Mouse (Mus musculus): Measurements from ENCODE around the gene Itih3. TPM values are rescaled to one million over a fixed set of nuclear protein-coding genes. Genes with fewer than 3 reads are reported as not detected.

The Itih3 gene
- polyA plus RNA-seq, 1 experiment from 2014 or later = 3.2 TPM

GRCm38 (mm10) chr14:30874095-30874700 lies 49.4 kb downstream of the Itih3 start:
- no peaks in the 10 kb centered on the region for H3K27me3 ChIP-seq (replicated peaks)
- no peak overlapping the region for H3K9ac ChIP-seq
- no peaks in the 10 kb centered on the region for H3K9me3 ChIP-seq
- H3K4me1 ChIP-seq (replicated peaks) = peaks cover 23% of the 10 kb centered on the region
- WGBS = 83% methylated on average over 18 of the region's 18 CpGs
- no peak for ATAC-seq
- H3K36me3 ChIP-seq = peaks cover 4% of the 10 kb centered on the region; the same call in 1 of the 2 replicates
- no peak overlapping the region for H3K4me3 ChIP-seq (replicated peaks)
- no peak overlapping the region for H3K4me2 ChIP-seq (replicated peaks)
- no peak overlapping the region for H3K27ac ChIP-seq

DNA sequence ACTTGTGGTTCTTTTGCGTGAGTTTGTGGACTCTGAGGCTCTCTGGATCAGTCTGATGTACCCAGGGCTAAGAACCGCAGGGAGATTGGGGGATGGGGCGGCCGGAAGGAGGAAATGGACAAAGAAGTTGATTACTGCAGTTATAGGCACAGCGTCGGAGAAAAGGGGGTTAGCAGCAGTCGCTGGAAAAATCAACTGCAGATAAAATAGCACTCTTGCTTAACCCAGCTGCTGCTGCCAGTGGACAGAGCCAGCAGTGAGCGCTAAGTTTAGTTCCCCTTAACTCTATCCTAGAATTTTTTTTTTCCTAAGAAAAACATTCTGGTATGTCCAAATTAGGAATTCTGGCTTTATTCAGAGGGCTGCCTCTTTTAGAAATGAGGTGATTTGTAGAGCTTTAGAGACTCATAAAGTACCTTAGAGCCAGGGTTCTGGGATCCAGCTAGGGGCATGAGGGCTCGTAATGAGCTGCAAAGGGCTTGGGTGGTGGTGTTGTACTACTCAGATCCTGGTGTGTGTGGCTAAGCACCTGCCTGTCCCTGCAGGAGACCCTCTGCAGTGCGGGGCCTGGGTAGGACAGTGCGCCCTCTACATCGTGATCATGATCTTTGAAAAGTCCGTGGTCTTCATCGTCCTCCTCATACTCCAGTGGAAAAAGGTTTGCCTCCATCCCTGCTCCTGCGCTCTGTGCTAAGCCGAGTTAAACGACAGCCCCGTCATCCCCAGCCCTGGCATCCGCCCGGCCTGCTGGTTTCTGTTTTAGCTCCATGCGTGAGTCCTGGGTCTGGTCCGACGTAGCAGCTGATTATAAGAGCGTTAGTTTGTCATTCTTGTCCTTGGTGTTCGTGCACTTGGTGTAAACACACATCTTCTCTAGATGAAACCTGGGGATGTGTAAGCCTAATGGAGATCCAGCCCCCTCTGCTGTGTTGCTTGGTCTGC lies 53.1 kb downstream of the Itih3 start:
- no peaks in the 10 kb centered on the region for H3K9me3 ChIP-seq
- no peaks in the 10 kb centered on the region for H3K27me3 ChIP-seq (replicated peaks)
- no peak overlapping the region for H3K4me3 ChIP-seq (replicated peaks)
- ATAC-seq = no peak
- WGBS = 63% methylated on average over 25 of the region's 25 CpGs
- H3K9ac ChIP-seq = no peak overlapping the region
- H3K36me3 ChIP-seq = peaks cover 4% of the 10 kb centered on the region; the same call in 1 of the 2 replicates
- H3K4me1 ChIP-seq (replicated peaks) = peaks cover 16% of the 10 kb centered on the region; the same call in 1 of the 2 replicates
- H3K27ac ChIP-seq = peak overlapping the region; percentile 68
- no peak overlapping the region for H3K4me2 ChIP-seq (replicated peaks)

GRCm38 (mm10) chr14:30869391-30869801 lies 54.2 kb downstream of the Itih3 start:
- Histone ChIP-seq H3K4me2 (replicated peaks) (no peak overlapping the region), H3K9me3 (no peaks in the 10 kb centered on the region), H3K4me3 (replicated peaks) (no peak overlapping the region), H3K36me3 (peaks cover 4% of the 10 kb centered on the region; the same call in 1 of the 2 replicates), H3K4me1 (replicated peaks) (peaks cover 13% of the 10 kb centered on the region; the same call in 1 of the 2 replicates), H3K27me3 (replicated peaks) (no peaks in the 10 kb centered on the region), H3K27ac (peak overlapping the region; percentile 45), H3K9ac (no peak overlapping the region)
- ATAC-seq = no peak
- 86% methylated on average over 8 of the region's 8 CpGs for WGBS

DNA sequence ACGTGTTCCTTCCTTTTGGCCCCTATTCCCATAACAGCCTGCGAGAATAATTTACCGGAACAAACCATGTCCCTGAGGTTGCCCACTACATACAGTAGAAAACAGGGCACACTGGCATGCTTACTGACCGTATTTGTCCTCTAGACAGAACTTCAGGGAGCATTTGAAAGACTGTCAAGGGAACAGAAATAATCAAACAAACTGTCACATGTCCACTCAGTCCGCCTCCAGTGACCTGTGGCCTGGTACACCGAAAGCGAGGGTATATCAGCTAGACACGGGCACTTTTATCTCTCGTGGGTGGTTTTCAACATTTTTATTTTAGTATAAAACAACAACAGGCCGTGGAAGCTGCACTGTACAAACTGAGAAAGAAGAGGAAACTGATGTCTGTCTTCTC lies 54.7 kb downstream of the Itih3 start:
- Histone ChIP-seq H3K36me3 (peaks cover under 1% of the 10 kb centered on the region; the same call in 1 of the 2 replicates), H3K9me3 (no peaks in the 10 kb centered on the region), H3K4me1 (replicated peaks) (peaks cover 10% of the 10 kb centered on the region; the same call in 1 of the 2 replicates), H3K4me3 (replicated peaks) (no peak overlapping the region), H3K4me2 (replicated peaks) (no peak overlapping the region), H3K9ac (no peak overlapping the region), H3K27me3 (replicated peaks) (no peaks in the 10 kb centered on the region), H3K27ac (0 out of 2 replicates have a peak overlapping the region, but pooled peaks have one; percentile 45)
- ATAC-seq = no peak
- 88% methylated on average over 10 of the region's 10 CpGs for WGBS

DNA sequence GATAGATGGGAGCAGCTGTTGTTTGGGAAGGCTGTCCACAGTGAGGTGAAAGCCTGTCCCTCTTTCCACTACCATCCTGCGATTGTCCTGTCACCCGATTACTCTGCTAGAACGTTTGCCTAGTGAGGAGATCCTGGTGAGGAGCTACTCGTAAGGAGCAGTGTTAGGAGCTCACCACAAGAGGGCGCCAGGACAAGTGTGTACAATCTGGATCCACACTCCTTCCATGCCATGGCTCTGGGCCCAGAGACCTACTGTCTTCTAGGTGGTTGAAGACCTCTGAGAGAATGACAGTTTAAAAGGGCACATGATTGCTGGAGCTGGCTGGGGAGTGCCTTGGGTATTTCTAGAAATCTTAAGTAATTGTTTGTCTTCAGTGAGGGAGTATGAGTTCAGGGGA lies 56.5 kb downstream of the Itih3 start:
- no peaks in the 10 kb centered on the region for H3K9me3 ChIP-seq
- H3K36me3 ChIP-seq = no peaks in the 10 kb centered on the region
- no peaks in the 10 kb centered on the region for H3K27me3 ChIP-seq (replicated peaks)
- H3K27ac ChIP-seq = no peak overlapping the region
- no peak for ATAC-seq
- no peak overlapping the region for H3K4me3 ChIP-seq (replicated peaks)
- 27% methylated on average over 5 of the region's 5 CpGs for WGBS
- no peak overlapping the region for H3K9ac ChIP-seq
- H3K4me1 ChIP-seq (replicated peaks) = peaks cover 13% of the 10 kb centered on the region; the same call in 1 of the 2 replicates
- no peak overlapping the region for H3K4me2 ChIP-seq (replicated peaks)

DNA sequence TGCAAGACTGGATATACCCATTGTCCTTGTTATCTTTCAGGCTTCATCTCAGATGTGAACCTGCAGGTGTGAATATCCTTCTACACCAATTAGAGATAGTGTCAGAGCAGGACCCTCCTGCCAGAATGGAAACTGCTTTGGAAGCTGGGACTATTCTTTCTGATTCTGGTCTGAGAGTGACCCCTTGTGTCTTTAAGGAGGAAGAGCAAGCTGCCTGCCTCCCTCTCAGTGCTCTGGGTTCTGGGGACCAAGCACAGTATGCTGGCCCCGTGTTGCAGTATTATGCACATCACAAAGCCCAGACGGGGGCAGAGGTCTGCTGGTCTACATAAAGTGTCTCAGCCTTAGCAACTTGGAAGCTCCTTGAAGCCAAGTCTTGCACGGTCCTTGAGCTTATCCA lies 58.2 kb downstream of the Itih3 start:
- Histone ChIP-seq H3K9ac (no peak overlapping the region), H3K27me3 (replicated peaks) (no peaks in the 10 kb centered on the region), H3K9me3 (no peaks in the 10 kb centered on the region), H3K36me3 (no peaks in the 10 kb centered on the region), H3K4me1 (replicated peaks) (peaks cover 21% of the 10 kb centered on the region; the same call in 1 of the 2 replicates), H3K4me2 (replicated peaks) (no peak overlapping the region), H3K4me3 (replicated peaks) (no peak overlapping the region), H3K27ac (no peak overlapping the region)
- ATAC-seq = no peak
- WGBS = 75% methylated on average over 3 of the region's 3 CpGs

DNA sequence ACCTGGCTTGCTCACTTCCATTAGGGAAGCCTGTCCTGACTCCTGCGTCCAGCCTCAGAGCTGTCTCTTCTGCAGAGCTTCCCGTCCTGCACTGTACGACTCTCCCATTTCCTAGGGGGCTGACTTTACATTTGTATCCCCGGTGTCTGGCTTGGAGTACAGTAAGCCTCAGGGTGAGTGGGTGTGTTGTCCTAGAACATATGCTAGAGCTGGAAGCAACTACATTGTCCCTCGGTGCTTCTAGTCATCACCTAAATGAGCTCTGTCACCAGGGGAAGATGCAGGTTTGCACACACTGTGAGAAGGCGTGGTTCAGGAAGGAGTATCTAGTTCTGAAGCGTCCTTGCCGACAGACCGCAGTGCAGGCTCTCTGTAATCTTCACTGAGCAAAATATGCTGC lies 61.2 kb downstream of the Itih3 start:
- Histone ChIP-seq H3K4me1 (replicated peaks) (0 out of 2 replicates have a peak, but pooled peaks cover 14% of the 10 kb centered on the region), H3K4me2 (replicated peaks) (peak overlapping the region; percentile 45), H3K27ac (0 out of 2 replicates have a peak overlapping the region, but pooled peaks have one; percentile 24), H3K27me3 (replicated peaks) (no peaks in the 10 kb centered on the region), H3K36me3 (no peaks in the 10 kb centered on the region), H3K9me3 (no peaks in the 10 kb centered on the region), H3K4me3 (replicated peaks) (no peak overlapping the region), H3K9ac (no peak overlapping the region)
- no peak for ATAC-seq
- 71% methylated on average over 9 of the region's 9 CpGs for WGBS

GRCm38 (mm10) chr14:30861421-30862125 lies 62.0 kb downstream of the Itih3 start:
- no peaks in the 10 kb centered on the region for H3K36me3 ChIP-seq
- H3K27me3 ChIP-seq (replicated peaks) = no peaks in the 10 kb centered on the region
- H3K4me1 ChIP-seq (replicated peaks) = 0 out of 2 replicates have a peak, but pooled peaks cover 14% of the 10 kb centered on the region
- peak overlapping the region; percentile 24; the same call in 1 of the 2 replicates for H3K27ac ChIP-seq
- no peaks in the 10 kb centered on the region for H3K9me3 ChIP-seq
- no peak overlapping the region for H3K4me3 ChIP-seq (replicated peaks)
- ATAC-seq = peak; percentile 91
- peak overlapping the region; percentile 45 for H3K4me2 ChIP-seq (replicated peaks)
- no peak overlapping the region for H3K9ac ChIP-seq
- WGBS = 32% methylated on average over 16 of the region's 16 CpGs

Other genes with a start within 250 kb of the Itih3 start
- 11.4 and 12.3 TPM in 2 replicates for gene Sfmbt1, start 208.9 kb downstream of the Itih3 start, polyA plus RNA-seq (2015; fragmentation: Nextera tagmentation; extraction: Ambion mirVana)
- 22.0 and 22.2 TPM in 2 replicates for gene Tmem110, start 98.2 kb downstream of the Itih3 start, polyA plus RNA-seq (2015; fragmentation: Nextera tagmentation; extraction: Ambion mirVana)
- gene Mustn1, start 44.6 kb downstream of the Itih3 start, polyA plus RNA-seq (2015; fragmentation: Nextera tagmentation; extraction: Ambion mirVana) = 8.1 and 8.3 TPM in 2 replicates
- gene Itih4, start 37.3 kb downstream of the Itih3 start, polyA plus RNA-seq (2015; fragmentation: Nextera tagmentation; extraction: Ambion mirVana) = 1.1 and 2.6 TPM in 2 replicates
- 0.41 and 1.2 TPM in 2 replicates for gene Itih1, start 19.5 kb upstream of the Itih3 start, polyA plus RNA-seq (2015; fragmentation: Nextera tagmentation; extraction: Ambion mirVana)
- gene Nek4, start 27.6 kb upstream of the Itih3 start, polyA plus RNA-seq (2015; fragmentation: Nextera tagmentation; extraction: Ambion mirVana) = 8.5 and 9.5 TPM in 2 replicates
- gene Glt8d1, start 77.6 kb upstream of the Itih3 start, polyA plus RNA-seq (2015; fragmentation: Nextera tagmentation; extraction: Ambion mirVana) = 44.6 and 48.6 TPM in 2 replicates
- 411 and 423 TPM in 2 replicates for gene Spcs1, start 77.9 kb upstream of the Itih3 start, polyA plus RNA-seq (2015; fragmentation: Nextera tagmentation; extraction: Ambion mirVana)
- gene Pbrm1, start 95.4 kb upstream of the Itih3 start, polyA plus RNA-seq (2015; fragmentation: Nextera tagmentation; extraction: Ambion mirVana) = 97.1 and 106 TPM in 2 replicates
- 127 and 151 TPM in 2 replicates for gene Gnl3, start 95.4 kb upstream of the Itih3 start, polyA plus RNA-seq (2015; fragmentation: Nextera tagmentation; extraction: Ambion mirVana)
- gene Smim4, start 205.2 kb upstream of the Itih3 start, polyA plus RNA-seq (2015; fragmentation: Nextera tagmentation; extraction: Ambion mirVana) = 90.1 TPM in 2 replicates
- 261 and 315 TPM in 2 replicates for gene Nt5dc2, start 207.3 kb upstream of the Itih3 start, polyA plus RNA-seq (2015; fragmentation: Nextera tagmentation; extraction: Ambion mirVana)
- 32.3 and 32.5 TPM in 2 replicates for gene Stab1, start 244.9 kb upstream of the Itih3 start, polyA plus RNA-seq (2015; fragmentation: Nextera tagmentation; extraction: Ambion mirVana)

Data from intestine, embryonic 15.5 days (tissue).